Mouse (Mus musculus): ENCODE results near the gene Smim5. TPM values are rescaled to one million over a fixed set of nuclear protein-coding genes. Genes with fewer than 3 reads are reported as not detected.

The Smim5 gene
- polyA plus RNA-seq, 1 experiment from 2014 or later: 82.9 TPM

DNA sequence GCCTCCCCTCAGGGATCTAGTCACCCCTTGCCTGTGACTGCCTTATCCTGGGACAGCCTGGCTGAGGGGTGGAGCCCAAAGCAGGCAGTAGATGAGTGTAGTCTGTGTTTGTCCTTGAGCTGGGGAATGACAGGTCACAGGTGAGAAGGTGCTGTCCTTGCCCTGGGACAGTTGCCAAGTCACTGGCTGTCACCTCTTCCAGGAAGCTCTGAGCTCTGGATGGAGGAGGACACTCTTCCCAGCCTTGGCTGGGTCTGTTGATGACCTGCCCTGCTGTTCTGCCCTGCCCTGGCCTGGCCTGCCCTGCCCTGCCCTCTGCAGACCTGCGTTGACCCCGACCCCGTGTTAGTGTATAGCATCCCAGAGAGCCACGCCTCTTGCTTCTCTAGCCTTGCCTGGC is 27.3 kb upstream of the Smim5 start:
- no peaks in the 10 kb centered on the region for H3K9me3 ChIP-seq (replicated peaks; ENCODE audit: control insufficient read depth, low read length)
- H3K27ac ChIP-seq (ENCODE audit: low read length): no peak overlapping the region
- H3K36me3 ChIP-seq (ENCODE audit: control insufficient read depth, insufficient read depth): no peaks in the 10 kb centered on the region
- no peak overlapping the region for H3K4me2 ChIP-seq (ENCODE audit: low read depth, low read length)
- H3K27me3 ChIP-seq (ENCODE audit: control insufficient read depth, insufficient read depth, low read length): no peaks in the 10 kb centered on the region
- 74% methylated on average over 4 of the region's 4 CpGs for WGBS
- peaks cover 8% of the 10 kb centered on the region for H3K4me1 ChIP-seq (ENCODE audit: control insufficient read depth, insufficient read depth, low read length)
- ATAC-seq (replicated peaks; ENCODE audit: extremely low read depth, insufficient read depth, low FRiP score): no peak
- no peak overlapping the region; the same call in 1 of the 2 replicates for H3K9ac ChIP-seq (ENCODE audit: low read length)
- H3K4me3 ChIP-seq (ENCODE audit: low read length): no peak overlapping the region

DNA sequence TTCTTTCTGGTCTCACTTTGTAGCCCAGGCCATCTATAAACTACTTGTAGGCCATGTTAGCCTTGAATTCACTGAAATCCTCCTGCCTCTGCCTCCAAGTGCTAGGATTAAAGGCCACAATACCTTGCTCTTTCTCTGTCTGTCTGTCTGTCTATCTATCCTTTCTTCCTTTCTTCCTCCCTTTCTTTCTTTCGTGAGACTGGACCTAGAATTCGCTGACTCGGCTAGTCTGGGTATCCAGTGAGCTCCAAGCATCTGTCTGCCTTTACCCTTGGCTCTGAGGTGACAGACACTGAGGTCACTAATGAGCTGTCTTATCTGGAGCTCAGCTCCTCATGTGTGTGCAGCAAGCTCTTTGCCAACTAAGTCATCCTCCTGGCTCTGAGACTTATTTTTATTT is 23.8 kb upstream of the Smim5 start:
- no peak for ATAC-seq (replicated peaks; ENCODE audit: extremely low read depth, insufficient read depth, low FRiP score)
- Histone ChIP-seq H3K27ac (ENCODE audit: low read length) (no peak overlapping the region), H3K4me3 (ENCODE audit: low read length) (no peak overlapping the region), H3K4me2 (ENCODE audit: low read depth, low read length) (no peak overlapping the region), H3K4me1 (ENCODE audit: control insufficient read depth, insufficient read depth, low read length) (peaks cover 8% of the 10 kb centered on the region), H3K9me3 (replicated peaks; ENCODE audit: control insufficient read depth, low read length) (no peaks in the 10 kb centered on the region), H3K9ac (ENCODE audit: low read length) (no peak overlapping the region), H3K27me3 (ENCODE audit: control insufficient read depth, insufficient read depth, low read length) (no peaks in the 10 kb centered on the region), H3K36me3 (ENCODE audit: control insufficient read depth, insufficient read depth) (no peaks in the 10 kb centered on the region)
- WGBS: 89% methylated on average over 3 of the region's 3 CpGs

- Histone ChIP-seq H3K27me3 (ENCODE audit: control insufficient read depth, insufficient read depth, low read length) (no peaks in the 10 kb centered on the region; the same call in 1 of the 2 replicates), H3K4me1 (ENCODE audit: control insufficient read depth, insufficient read depth, low read length) (peaks cover 8% of the 10 kb centered on the region), H3K9ac (ENCODE audit: low read length) (no peak overlapping the region), H3K27ac (ENCODE audit: low read length) (no peak overlapping the region), H3K9me3 (replicated peaks; ENCODE audit: control insufficient read depth, low read length) (no peaks in the 10 kb centered on the region), H3K4me3 (ENCODE audit: low read length) (no peak overlapping the region), H3K4me2 (ENCODE audit: low read depth, low read length) (no peak overlapping the region), H3K36me3 (ENCODE audit: control insufficient read depth, insufficient read depth) (no peaks in the 10 kb centered on the region)
- no peak for ATAC-seq (replicated peaks; ENCODE audit: extremely low read depth, insufficient read depth, low FRiP score)
- WGBS: 85% methylated on average over 5 of the region's 5 CpGs
Measured at GRCm38 (mm10) chr11:115876438-115876837, 23.3 kb upstream of the Smim5 start.

DNA sequence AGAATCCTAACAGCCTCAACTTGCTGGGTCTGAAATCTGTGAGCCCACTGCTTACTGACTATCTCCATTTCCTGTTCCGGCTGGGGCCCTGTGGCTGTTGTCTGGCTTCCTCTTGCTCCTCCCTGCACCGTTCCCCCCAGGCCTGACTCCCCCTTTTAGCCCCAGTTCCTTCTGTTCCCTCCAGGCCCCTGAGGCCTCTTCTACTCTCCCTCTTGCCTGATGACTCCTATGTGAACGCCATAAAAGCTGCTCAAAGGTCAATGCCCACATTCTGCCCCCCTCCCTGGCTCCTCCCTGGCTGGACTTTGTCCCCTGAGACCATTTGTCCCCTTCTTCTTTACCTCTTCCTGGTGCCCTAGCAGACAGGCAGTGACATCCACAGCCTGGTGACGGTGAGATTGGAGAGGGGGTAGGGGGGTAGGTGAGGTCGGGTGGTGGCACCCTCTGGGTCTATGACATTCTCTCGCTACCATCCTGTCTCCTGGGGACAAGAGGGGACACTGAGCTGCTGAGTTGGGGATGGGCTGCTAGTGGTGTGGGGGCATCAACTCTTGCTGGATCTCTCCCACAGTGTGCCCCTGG is 22.5 kb upstream of the Smim5 start:
- H3K36me3 ChIP-seq (ENCODE audit: control insufficient read depth, insufficient read depth): no peaks in the 10 kb centered on the region
- H3K27ac ChIP-seq (ENCODE audit: low read length): no peak overlapping the region
- H3K4me3 ChIP-seq (ENCODE audit: low read length): no peak overlapping the region
- no peak for ATAC-seq (replicated peaks; ENCODE audit: extremely low read depth, insufficient read depth, low FRiP score)
- H3K9me3 ChIP-seq (replicated peaks; ENCODE audit: control insufficient read depth, low read length): no peaks in the 10 kb centered on the region
- no peak overlapping the region for H3K4me2 ChIP-seq (ENCODE audit: low read depth, low read length)
- 61% methylated on average over 6 of the region's 6 CpGs for WGBS
- H3K27me3 ChIP-seq (ENCODE audit: control insufficient read depth, insufficient read depth, low read length): no peaks in the 10 kb centered on the region; the same call in 1 of the 2 replicates
- peaks cover 5% of the 10 kb centered on the region for H3K4me1 ChIP-seq (ENCODE audit: control insufficient read depth, insufficient read depth, low read length)
- no peak overlapping the region for H3K9ac ChIP-seq (ENCODE audit: low read length)

DNA sequence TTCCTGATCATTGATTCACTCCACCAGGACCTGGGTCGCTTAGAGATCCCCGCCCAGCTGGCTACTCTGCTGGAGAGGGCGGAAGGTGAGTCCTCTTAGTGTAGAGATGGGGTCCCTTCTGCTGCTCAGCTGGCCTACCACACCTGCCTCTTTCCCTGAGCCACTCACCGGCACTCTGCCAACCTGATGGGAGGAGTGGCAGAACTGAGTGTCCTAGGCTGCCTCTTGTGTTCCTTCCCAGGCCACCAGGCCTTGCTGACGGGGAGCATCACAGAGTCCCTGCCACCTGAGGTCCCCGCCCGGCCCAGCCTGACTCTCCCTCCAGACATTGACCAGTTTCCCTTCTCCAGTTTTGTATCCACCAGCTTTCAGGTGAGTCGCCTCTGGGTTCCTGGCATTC is 21.7 kb upstream of the Smim5 start:
- no peak overlapping the region for H3K9ac ChIP-seq (ENCODE audit: low read length)
- H3K27me3 ChIP-seq (ENCODE audit: control insufficient read depth, insufficient read depth, low read length): peaks cover 3% of the 10 kb centered on the region
- H3K36me3 ChIP-seq (ENCODE audit: control insufficient read depth, insufficient read depth): no peaks in the 10 kb centered on the region
- no peak overlapping the region for H3K4me2 ChIP-seq (ENCODE audit: low read depth, low read length)
- no peak for ATAC-seq (replicated peaks; ENCODE audit: extremely low read depth, insufficient read depth, low FRiP score)
- WGBS: 80% methylated on average over 8 of the region's 8 CpGs
- H3K4me3 ChIP-seq (ENCODE audit: low read length): no peak overlapping the region
- no peak overlapping the region for H3K27ac ChIP-seq (ENCODE audit: low read length)
- 0 out of 2 replicates have a peak, but pooled peaks cover 3% of the 10 kb centered on the region for H3K4me1 ChIP-seq (ENCODE audit: control insufficient read depth, insufficient read depth, low read length)
- H3K9me3 ChIP-seq (replicated peaks; ENCODE audit: control insufficient read depth, low read length): no peaks in the 10 kb centered on the region

DNA sequence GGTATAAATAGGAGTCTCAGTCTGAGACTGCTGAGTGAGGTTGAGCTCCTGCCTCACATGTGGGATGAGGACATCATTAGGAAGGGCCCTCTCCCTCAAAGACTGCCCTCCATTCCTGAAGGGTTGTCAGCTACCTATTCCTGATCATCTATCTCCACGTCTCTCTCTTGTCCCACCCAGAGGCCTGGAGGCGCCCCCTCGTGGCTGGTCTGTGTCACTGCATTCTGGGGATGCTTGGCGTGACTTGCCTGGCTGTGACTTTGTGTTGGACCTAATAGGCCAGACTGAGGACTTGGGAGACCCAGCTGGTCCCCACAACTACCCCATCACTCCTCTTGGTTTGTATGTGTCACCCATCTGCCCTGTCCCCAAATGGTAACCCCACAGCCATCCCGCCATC is 18.8 kb upstream of the Smim5 start:
- no peak overlapping the region for H3K9ac ChIP-seq (ENCODE audit: low read length)
- no peak overlapping the region for H3K4me2 ChIP-seq (ENCODE audit: low read depth, low read length)
- 29% methylated on average over 5 of the region's 5 CpGs for WGBS
- no peak overlapping the region for H3K27ac ChIP-seq (ENCODE audit: low read length)
- H3K36me3 ChIP-seq (ENCODE audit: control insufficient read depth, insufficient read depth): no peaks in the 10 kb centered on the region
- peaks cover 13% of the 10 kb centered on the region for H3K27me3 ChIP-seq (ENCODE audit: control insufficient read depth, insufficient read depth, low read length)
- H3K4me3 ChIP-seq (ENCODE audit: low read length): no peak overlapping the region
- ATAC-seq (replicated peaks; ENCODE audit: extremely low read depth, insufficient read depth, low FRiP score): no peak
- no peaks in the 10 kb centered on the region for H3K9me3 ChIP-seq (replicated peaks; ENCODE audit: control insufficient read depth, low read length)
- 0 out of 2 replicates have a peak, but pooled peaks cover 3% of the 10 kb centered on the region for H3K4me1 ChIP-seq (ENCODE audit: control insufficient read depth, insufficient read depth, low read length)

DNA sequence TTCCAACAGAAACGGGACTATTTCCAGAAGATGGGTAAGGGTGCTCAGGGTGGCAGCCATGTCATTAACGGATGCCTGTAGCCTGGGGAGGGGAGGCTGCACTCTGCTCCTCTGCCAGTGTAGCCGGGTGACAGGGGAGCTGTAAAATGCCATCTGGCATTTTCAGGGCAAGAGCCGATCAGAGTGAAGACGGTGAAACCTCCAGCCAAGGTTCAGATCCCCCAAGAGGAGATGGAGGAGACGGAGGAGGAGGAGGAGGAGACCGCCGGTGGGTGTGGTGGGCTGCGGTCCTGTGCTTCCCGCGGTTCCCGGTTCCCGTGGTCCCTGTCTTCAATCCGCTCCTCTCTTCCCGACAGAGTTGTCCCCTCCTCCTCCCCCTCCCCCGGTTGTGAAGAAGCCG is 16.5 kb upstream of the Smim5 start:
- WGBS: 30% methylated on average over 17 of the region's 17 CpGs
- no peak overlapping the region for H3K4me2 ChIP-seq (ENCODE audit: low read depth, low read length)
- peaks cover 13% of the 10 kb centered on the region for H3K27me3 ChIP-seq (ENCODE audit: control insufficient read depth, insufficient read depth, low read length)
- no peak for ATAC-seq (replicated peaks; ENCODE audit: extremely low read depth, insufficient read depth, low FRiP score)
- no peaks in the 10 kb centered on the region for H3K9me3 ChIP-seq (replicated peaks; ENCODE audit: control insufficient read depth, low read length)
- H3K9ac ChIP-seq (ENCODE audit: low read length): no peak overlapping the region; the same call in 1 of the 2 replicates
- no peaks in the 10 kb centered on the region for H3K36me3 ChIP-seq (ENCODE audit: control insufficient read depth, insufficient read depth)
- H3K27ac ChIP-seq (ENCODE audit: low read length): no peak overlapping the region
- H3K4me1 ChIP-seq (ENCODE audit: control insufficient read depth, insufficient read depth, low read length): no peaks in the 10 kb centered on the region
- H3K4me3 ChIP-seq (ENCODE audit: low read length): no peak overlapping the region

DNA sequence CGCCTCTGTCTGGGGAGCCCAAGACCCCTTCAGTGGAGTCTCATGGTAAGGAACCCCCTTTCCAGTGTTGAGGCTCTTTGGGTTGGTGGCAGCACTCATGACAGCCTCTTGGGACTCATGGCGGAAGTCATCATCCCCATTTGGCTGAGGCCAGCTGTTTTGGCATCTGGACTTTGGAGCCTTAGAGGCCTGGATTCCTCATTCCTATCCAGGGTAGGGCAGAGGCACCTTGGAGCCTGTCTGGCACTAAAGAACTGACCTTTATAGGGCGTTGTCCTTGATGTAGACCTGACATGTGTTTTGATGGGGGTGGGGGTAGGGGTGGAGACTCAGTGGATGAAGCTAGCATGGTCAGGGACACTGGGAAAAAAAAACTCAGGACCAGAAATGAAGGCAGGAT is 15.4 kb upstream of the Smim5 start:
- Histone ChIP-seq H3K27me3 (ENCODE audit: control insufficient read depth, insufficient read depth, low read length) (peaks cover 13% of the 10 kb centered on the region), H3K9ac (ENCODE audit: low read length) (no peak overlapping the region), H3K36me3 (ENCODE audit: control insufficient read depth, insufficient read depth) (no peaks in the 10 kb centered on the region), H3K4me2 (ENCODE audit: low read depth, low read length) (no peak overlapping the region), H3K9me3 (replicated peaks; ENCODE audit: control insufficient read depth, low read length) (no peaks in the 10 kb centered on the region), H3K4me3 (ENCODE audit: low read length) (no peak overlapping the region), H3K4me1 (ENCODE audit: control insufficient read depth, insufficient read depth, low read length) (no peaks in the 10 kb centered on the region), H3K27ac (ENCODE audit: low read length) (no peak overlapping the region)
- 82% methylated on average over 3 of the region's 3 CpGs for WGBS
- ATAC-seq (replicated peaks; ENCODE audit: extremely low read depth, insufficient read depth, low FRiP score): no peak

- Histone ChIP-seq H3K9me3 (replicated peaks; ENCODE audit: control insufficient read depth, low read length) (no peaks in the 10 kb centered on the region), H3K27me3 (ENCODE audit: control insufficient read depth, insufficient read depth, low read length) (peaks cover 13% of the 10 kb centered on the region), H3K9ac (ENCODE audit: low read length) (no peak overlapping the region), H3K4me3 (ENCODE audit: low read length) (no peak overlapping the region), H3K4me1 (ENCODE audit: control insufficient read depth, insufficient read depth, low read length) (no peaks in the 10 kb centered on the region), H3K27ac (ENCODE audit: low read length) (no peak overlapping the region), H3K36me3 (ENCODE audit: control insufficient read depth, insufficient read depth) (no peaks in the 10 kb centered on the region), H3K4me2 (ENCODE audit: low read depth, low read length) (no peak overlapping the region)
- 70% methylated on average over 11 of the region's 11 CpGs for WGBS
- ATAC-seq (replicated peaks; ENCODE audit: extremely low read depth, insufficient read depth, low FRiP score): no peak
Measured at GRCm38 (mm10) chr11:115885281-115885680, 14.5 kb upstream of the Smim5 start.

Measured in heart, embryonic 16.5 days (tissue).